Mouse (Mus musculus): Measurements from ENCODE around the gene Orc5. TPM values are rescaled to one million over a fixed set of nuclear protein-coding genes. Genes with fewer than 3 reads are reported as not detected.

Gene Orc5
- 10 to 100 TPM; 10.8 to 12.8 TPM for total RNA-seq (2023)

GRCm38 (mm10) chr5:22550033-22550551 lies at the start of gene Orc5:
TSS of gene Orc5 (minus strand) at chr5:22550429.

Other genes starting within 250 kb of the Orc5 start
- gene Reln, start 205.7 kb downstream of the Orc5 start, total RNA-seq (2023): under 1 TPM; 0.18 to 0.75 TPM
- gene Lhfpl3, start 195.6 kb upstream of the Orc5 start, total RNA-seq (2023): not detected